Mouse (Mus musculus): ENCODE data around the gene Lst1. TPM values are rescaled to one million over a fixed set of nuclear protein-coding genes. Genes with fewer than 3 reads are reported as not detected.

Gene Lst1
- total RNA-seq, 2 experiments from 2014 or later: 7.7 to 11.1 TPM

- DNase-seq (ENCODE audit: low spot score in 2 of 2): no peak
Observed at GRCm38 (mm10) chr17:35209785-35210535, 21.7 kb upstream of the Lst1 start.

GRCm38 (mm10) chr17:35205380-35205769 is 17.1 kb upstream of the Lst1 start:
- no peak for DNase-seq (ENCODE audit: low spot score in 2 of 2)

GRCm38 (mm10) chr17:35204494-35205379 is 16.5 kb upstream of the Lst1 start, which contains the start of gene Lta:
Gene Lta, minus strand, starts transcription at chr17:35205351.
- DNase-seq (ENCODE audit: low spot score in 2 of 2): no peak

- no peak for DNase-seq (ENCODE audit: low spot score in 2 of 2)
Observed at GRCm38 (mm10) chr17:35202442-35202841, 14.2 kb upstream of the Lst1 start.

- peak in 1 of 2 experiments; percentile 52 for DNase-seq (ENCODE audit: low spot score in 2 of 2)
Observed at GRCm38 (mm10) chr17:35201787-35202186, 13.5 kb upstream of the Lst1 start, which contains the start of gene Tnf. Gene Tnf, minus strand, starts transcription at chr17:35202007.

- no peak for DNase-seq (ENCODE audit: low spot score in 2 of 2)
Observed at GRCm38 (mm10) chr17:35201128-35201527, 12.9 kb upstream of the Lst1 start.

- DNase-seq (ENCODE audit: low spot score in 2 of 2): no peak
Observed at GRCm38 (mm10) chr17:35200398-35200797, 12.2 kb upstream of the Lst1 start.

GRCm38 (mm10) chr17:35198946-35199345 is 10.7 kb upstream of the Lst1 start:
- DNase-seq (ENCODE audit: low spot score in 2 of 2): no peak

- no peak for DNase-seq (ENCODE audit: low spot score in 2 of 2)
Observed at GRCm38 (mm10) chr17:35198029-35198428, 9.8 kb upstream of the Lst1 start.

- no peak for DNase-seq (ENCODE audit: low spot score in 2 of 2)
Observed at GRCm38 (mm10) chr17:35197126-35197525, 8.9 kb upstream of the Lst1 start.

GRCm38 (mm10) chr17:35196321-35196641 is 8.0 kb upstream of the Lst1 start:
- no peak for DNase-seq (ENCODE audit: low spot score in 2 of 2)

GRCm38 (mm10) chr17:35195631-35196320 is 7.5 kb upstream of the Lst1 start:
- peak; percentile 78 to 87 for DNase-seq (ENCODE audit: low spot score in 2 of 2)

GRCm38 (mm10) chr17:35194844-35195630 is 6.8 kb upstream of the Lst1 start:
- no peak for DNase-seq (ENCODE audit: low spot score in 2 of 2)

GRCm38 (mm10) chr17:35193881-35194843 is 5.9 kb upstream of the Lst1 start, which contains the start of gene Ltb:
Gene Ltb, plus strand, starts transcription at chr17:35194439.
- DNase-seq (ENCODE audit: low spot score in 2 of 2): no peak

- no peak for DNase-seq (ENCODE audit: low spot score in 2 of 2)
Observed at GRCm38 (mm10) chr17:35192924-35193323, 4.7 kb upstream of the Lst1 start.

- no peak for DNase-seq (ENCODE audit: low spot score in 2 of 2)
Observed at GRCm38 (mm10) chr17:35191723-35192122, 3.5 kb upstream of the Lst1 start.

- DNase-seq (ENCODE audit: low spot score in 2 of 2): no peak
Observed at GRCm38 (mm10) chr17:35190096-35190495, 1.9 kb upstream of the Lst1 start.

GRCm38 (mm10) chr17:35189186-35189585 is 947 bp upstream of the Lst1 start:
- DNase-seq (ENCODE audit: low spot score in 2 of 2): no peak

GRCm38 (mm10) chr17:35187345-35187744 is 894 bp downstream of the Lst1 start:
- no peak for DNase-seq (ENCODE audit: low spot score in 2 of 2)

GRCm38 (mm10) chr17:35186681-35187080 is 1.6 kb downstream of the Lst1 start:
- no peak for DNase-seq (ENCODE audit: low spot score in 2 of 2)
